Mouse (Mus musculus): Measurements from ENCODE around the gene Zdhhc4.

Gene Zdhhc4

DNA sequence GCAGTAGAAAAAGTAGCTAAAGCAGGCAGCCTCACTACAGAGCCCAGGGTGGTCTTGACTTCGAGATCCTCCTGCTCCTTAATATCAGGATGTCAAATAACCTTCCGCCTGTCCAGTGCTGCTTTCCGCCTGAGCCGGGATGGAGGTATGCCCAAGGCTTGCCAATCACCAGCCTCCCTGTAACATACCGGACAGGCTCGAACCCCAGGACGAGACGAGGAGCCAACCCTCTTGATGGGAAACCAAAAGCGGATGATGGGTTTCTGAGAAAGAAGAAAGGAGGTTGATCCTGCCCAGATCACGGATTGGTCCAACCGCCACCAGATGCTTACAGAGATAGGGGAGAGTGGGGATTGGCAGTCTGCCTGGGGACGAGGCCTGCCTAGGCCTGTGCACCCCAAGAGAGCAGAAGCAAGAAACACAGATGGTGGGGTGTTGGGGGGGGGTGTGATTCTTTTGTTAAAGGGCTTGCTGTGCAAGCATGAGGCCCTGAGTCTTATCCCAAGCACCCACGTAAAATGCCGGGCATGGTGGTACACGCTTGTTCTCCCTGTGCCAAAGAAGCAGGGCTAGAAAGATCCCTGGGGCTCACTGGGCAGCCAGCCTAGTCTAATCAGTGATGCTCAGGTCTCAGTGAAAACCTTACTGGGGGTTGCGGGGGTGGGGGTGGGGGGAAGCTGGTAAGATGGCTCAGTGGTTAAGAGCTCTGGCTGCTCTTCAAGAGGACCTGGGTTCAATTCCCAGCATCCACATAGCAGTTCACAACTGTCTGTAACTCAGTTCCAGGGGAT lies 56.3 kb downstream of the Zdhhc4 start:
- DNase-seq: no peak

DNA sequence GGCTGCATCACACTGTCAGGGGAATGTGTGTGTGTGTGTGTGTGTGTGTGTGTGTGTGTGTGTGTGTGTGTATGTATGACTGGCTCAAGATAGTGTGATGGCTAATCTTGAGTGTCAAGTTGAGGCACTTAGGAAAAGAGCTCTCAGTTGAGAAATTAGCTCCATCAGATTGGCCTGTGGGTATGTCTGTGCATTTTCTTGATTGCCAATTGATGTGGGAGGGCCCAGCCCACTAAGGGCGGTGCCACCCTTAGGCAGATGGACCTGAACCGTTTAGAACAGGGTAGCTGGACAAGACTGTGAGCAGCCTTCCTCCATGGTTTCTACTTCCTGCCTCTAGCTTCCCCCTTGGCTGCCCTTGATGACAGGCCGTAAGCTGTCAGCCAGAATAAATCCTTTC lies 56.9 kb downstream of the Zdhhc4 start:
- DNase-seq: no peak

DNA sequence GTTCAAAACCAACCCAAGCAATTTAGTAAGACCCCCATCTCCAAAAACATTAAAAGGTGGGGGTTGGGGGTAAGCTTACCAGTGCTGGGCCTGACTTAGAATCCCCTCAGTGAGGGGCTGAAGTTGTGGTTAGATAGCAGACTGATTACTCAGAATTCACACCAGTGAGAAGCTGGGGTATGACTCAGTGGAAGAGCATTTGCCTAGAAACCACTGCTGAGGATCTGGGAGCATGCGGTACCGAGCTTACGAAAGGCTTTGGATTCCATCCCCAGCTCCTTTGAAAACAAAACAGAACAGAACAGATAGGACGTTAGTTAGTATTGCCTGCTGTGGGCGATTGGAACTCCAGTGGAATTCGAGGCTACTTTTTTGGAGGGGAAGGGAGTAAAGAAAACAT lies 57.4 kb downstream of the Zdhhc4 start:
- no peak for DNase-seq

DNA sequence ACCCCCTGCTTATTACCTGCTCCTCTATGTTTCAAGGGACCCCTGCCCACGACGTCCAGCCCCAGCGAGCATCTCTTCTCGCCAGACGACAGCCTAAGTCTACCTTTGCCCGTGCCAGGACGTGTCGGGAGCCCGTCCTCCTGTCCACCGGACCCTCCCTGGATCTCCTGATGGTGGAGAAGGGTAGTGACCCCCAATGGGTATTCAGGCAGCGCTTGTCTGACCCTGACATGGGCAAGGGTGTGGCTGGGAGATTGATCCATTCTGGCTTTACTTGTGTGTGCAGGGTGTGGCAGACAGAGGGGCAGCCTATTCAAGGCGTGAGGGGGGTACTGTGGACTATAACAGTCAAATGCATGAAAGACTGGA lies 58.9 kb downstream of the Zdhhc4 start:
- no peak for DNase-seq

DNA sequence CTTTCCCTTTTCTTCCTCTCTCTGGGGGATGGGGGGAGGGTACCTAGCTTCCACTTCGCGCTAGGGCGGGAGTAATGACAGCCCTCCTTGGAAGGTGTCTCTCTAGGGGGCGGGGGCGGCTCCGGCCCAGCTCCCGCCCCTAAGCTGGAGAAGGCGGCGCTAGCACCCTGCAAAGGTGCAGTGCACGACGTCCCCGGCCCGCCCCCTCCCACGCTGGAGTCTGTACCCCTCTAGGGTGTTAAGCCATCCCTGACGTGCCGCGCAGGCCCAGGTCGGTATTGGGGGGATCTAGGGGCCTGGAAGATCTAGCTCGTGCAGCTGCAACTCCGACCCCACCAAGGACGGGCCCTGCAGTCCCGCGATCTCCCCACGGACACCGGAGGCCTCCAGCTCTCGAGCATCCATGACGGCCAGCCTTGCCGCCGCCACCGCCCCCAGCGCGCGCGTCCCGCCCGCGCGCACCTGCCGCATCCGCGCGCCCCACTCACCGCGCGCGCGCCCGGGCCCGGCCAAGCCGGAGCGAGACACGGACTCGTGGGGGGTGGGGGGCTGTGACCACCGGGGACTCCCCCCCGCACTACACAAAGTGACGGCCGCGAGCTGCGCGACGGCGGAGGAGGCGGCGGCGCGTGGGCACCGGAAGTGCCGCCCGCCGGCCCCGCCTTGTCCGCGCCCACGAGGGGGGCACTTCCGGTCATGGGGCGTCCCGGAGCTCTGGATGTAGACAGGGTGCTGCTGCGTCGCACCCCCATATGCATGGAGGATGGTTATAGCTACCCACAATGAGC lies 59.5 kb downstream of the Zdhhc4 start, which contains the start of gene Zfp316:
Gene Zfp316 (minus strand): TSS at position 660 of the 788 bp plus-strand sequence.
- peak; percentile 77 for DNase-seq

DNA sequence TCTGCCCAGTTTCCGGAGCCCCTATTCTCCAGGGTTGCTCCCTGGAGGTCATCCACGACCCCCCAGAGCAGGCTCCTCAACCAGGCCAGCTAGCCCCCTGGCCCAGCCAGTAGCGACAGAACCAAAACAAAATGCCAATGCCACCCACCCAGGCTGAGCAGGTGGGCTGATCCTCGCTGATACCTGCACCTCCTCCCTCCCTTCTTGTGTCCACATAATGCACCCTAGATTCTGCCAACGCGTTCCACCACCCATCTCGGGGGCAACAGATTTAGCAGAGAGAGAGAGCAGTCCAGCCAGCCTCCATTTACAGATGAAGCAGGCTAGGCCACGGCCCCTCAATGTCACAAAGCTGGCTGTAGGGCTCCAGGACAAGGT lies 60.1 kb downstream of the Zdhhc4 start:
- no peak for DNase-seq

DNA sequence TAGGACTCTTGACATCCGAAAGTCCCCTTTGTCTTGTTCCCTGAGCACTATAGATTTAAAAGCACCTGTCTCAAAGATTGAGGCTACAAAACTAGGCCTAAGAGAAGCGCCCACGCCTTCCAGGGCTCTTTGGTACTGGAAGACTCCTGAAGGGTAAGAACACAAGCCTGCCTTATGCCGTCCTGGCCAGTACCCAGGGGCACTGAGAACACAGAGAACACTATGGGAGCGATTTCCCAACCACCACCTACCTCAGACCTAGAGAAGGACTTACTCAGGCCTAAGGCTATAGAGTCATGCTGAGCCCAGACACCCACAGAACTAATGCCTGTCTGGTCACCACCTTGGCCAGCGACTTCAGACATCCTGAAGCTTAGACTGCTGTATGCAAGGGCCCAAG lies 62.3 kb downstream of the Zdhhc4 start:
- DNase-seq: no peak
